Mouse (Mus musculus) embryo, embryonic 11 days (tissue): Measurements from ENCODE around the gene Gm49450.
A peak's percentile ranks its signal among the peaks of the same experiment; 100 is the strongest.
"Not testable (repeated sequence)": the region's sequence is repeated elsewhere in the genome, so short reads cannot be mapped to it uniquely, and the experiment has no call there.

Experiments
- DNase-seq: peaks from one replicate; pipeline ENCODE4 v3.0.0-alpha.2; 2015

The Gm49450 gene

GRCm38 (mm10) chr15:98985240-98985981 is 32.1 kb upstream of the Gm49450 start:
- peak; percentile 84 for DNase-seq

GRCm38 (mm10) chr15:98984681-98985080 is 31.3 kb upstream of the Gm49450 start:
- no peak for DNase-seq

- DNase-seq = peak; percentile 78
Measured at GRCm38 (mm10) chr15:98983431-98984081, 30.2 kb upstream of the Gm49450 start.

- no peak for DNase-seq
Measured at GRCm38 (mm10) chr15:98982100-98982499, 28.7 kb upstream of the Gm49450 start.

- no peak for DNase-seq
Measured at GRCm38 (mm10) chr15:98980012-98980614, 26.8 kb upstream of the Gm49450 start.

GRCm38 (mm10) chr15:98978409-98979172 is 25.2 kb upstream of the Gm49450 start:
- DNase-seq = peak; percentile 47

GRCm38 (mm10) chr15:98977759-98978408 is 24.5 kb upstream of the Gm49450 start:
- peak; percentile 57 for DNase-seq

GRCm38 (mm10) chr15:98976763-98977758 is 23.7 kb upstream of the Gm49450 start:
- no peak for DNase-seq

GRCm38 (mm10) chr15:98973015-98973614 is 19.8 kb upstream of the Gm49450 start:
- DNase-seq = no peak

GRCm38 (mm10) chr15:98971576-98972320 is 18.4 kb upstream of the Gm49450 start:
- DNase-seq = not testable (repeated sequence)

- peak; percentile 67 for DNase-seq
Measured at GRCm38 (mm10) chr15:98971111-98971510, 17.8 kb upstream of the Gm49450 start.

- peak; percentile 66 for DNase-seq
Measured at GRCm38 (mm10) chr15:98969372-98970101, 16.2 kb upstream of the Gm49450 start.

- DNase-seq = peak; percentile 94
Measured at GRCm38 (mm10) chr15:98968701-98969371, 15.5 kb upstream of the Gm49450 start.

- DNase-seq = no peak
Measured at GRCm38 (mm10) chr15:98959531-98959930, 6.2 kb upstream of the Gm49450 start.

GRCm38 (mm10) chr15:98958901-98959420 is 5.6 kb upstream of the Gm49450 start:
- DNase-seq = no peak

GRCm38 (mm10) chr15:98957475-98957874 is 4.1 kb upstream of the Gm49450 start:
- no peak for DNase-seq

- no peak for DNase-seq
Measured at GRCm38 (mm10) chr15:98956000-98956399, 2.6 kb upstream of the Gm49450 start.

GRCm38 (mm10) chr15:98955324-98955723 is 2.0 kb upstream of the Gm49450 start:
- no peak for DNase-seq
